Mouse (Mus musculus) ovary, postnatal 10 days (tissue): Measurements from ENCODE around the gene Atp13a2.

Experiments
- DNase-seq: peaks from one replicate; pipeline ENCODE4 v3.0.0; 2022; ENCODE audit warnings: low spot score

Gene Atp13a2

GRCm38 (mm10) chr4:140996812-140997211 lies 10.1 kb downstream of the Atp13a2 start:
- DNase-seq: no peak

DNA sequence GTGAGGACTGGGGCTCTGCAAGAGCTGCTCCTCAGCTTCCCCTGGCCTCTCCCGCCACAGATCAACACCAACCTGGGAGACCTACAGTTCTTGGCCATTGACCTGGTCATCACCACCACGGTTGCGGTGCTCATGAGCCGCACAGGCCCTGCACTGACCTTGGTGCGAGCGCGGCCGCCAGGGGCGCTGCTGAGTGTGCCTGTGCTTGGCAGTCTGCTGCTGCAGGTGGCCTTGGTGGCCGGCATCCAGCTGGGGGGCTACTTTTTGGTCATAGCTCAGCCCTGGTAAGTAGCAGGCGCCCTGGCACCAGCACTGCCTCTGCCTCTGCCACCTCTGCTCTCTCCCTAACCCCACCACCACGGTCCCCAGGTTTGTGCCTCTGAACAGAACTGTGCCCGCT lies 19.3 kb downstream of the Atp13a2 start:
- DNase-seq: no peak

GRCm38 (mm10) chr4:141008028-141008427 lies 21.4 kb downstream of the Atp13a2 start:
- DNase-seq: no peak

DNA sequence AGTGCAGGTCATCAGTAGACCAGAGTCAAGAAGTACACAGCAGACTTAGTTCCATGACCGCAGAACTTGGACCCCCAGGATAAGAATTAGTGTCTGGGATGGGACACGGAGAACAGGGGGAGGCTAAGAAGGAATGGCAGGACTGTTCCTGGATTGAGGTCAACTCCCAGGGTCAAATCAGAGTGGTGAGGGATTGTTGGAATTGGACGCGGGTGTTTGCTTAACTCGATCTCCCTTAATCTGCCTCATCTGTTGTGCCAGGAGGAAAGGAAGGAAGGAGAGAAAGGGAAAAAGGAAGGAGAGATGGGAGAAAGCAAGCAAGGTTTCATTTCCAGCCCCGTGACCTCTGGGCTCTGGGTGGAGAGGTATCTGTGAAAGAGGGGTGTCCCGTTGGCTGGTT lies 23.4 kb downstream of the Atp13a2 start, which contains the start of gene Mfap2:
Gene Mfap2 (plus strand): TSS at position 301 of the 400 bp plus-strand sequence.
- no peak for DNase-seq

DNA sequence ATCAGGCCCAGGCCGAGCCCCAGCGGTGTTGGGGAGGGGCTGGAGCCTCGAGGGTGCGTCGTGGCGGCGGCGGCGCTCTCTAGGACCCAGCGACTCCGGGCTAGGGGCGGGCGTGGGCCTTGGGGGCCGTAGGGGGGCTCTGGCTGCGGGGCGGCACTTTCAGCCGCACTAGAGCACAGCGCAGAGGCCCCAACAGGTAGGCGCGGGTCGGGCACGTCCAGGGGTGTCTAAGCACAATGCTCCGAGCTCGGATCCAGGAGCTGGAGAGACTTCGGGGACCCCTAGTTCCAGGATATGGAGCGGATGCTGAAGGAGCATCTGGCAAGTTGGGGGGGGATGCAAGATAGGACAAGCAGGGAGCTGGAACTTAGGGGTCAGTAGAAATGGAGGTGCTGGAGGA lies 23.9 kb downstream of the Atp13a2 start:
- peak; percentile 38 for DNase-seq

GRCm38 (mm10) chr4:141010941-141011429 lies 24.3 kb downstream of the Atp13a2 start:
- DNase-seq: no peak

DNA sequence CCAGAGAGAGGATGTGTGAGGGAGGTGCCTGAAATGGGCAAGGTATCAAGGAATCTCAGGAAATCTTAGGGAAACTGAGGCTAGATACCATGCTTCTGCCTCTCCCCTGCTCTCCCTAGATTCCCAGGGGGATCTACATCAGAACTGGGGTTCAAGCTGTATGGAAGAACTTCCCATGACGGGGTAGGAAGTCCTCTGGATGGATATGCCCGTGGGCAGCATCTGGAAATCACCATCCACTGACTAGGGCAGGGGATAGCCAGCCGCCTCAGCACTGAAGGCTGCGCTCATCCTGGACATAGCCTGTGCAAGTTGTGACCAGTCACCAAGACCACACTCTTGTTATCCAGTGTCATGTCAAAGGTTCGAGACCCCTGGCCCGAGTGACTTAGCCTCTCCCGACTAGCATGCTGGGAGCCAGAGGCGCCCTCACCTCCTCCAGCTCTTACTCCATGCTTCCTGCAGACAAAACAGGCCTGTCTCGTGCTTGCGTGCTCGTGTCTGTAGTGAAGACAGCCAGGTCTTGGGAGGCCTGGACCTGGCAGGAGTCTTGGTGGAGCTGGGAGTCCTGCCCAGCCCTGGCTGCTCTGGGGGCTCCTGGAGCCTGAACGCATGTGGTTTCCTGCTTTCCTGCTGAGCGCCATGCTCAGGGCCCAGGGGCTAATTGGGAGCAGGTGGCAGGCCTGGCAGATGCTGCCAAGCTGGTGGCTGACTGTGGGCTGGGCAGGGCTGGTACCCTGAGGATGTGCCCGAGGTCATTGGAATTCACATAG lies 25.1 kb downstream of the Atp13a2 start:
- DNase-seq: no peak

DNA sequence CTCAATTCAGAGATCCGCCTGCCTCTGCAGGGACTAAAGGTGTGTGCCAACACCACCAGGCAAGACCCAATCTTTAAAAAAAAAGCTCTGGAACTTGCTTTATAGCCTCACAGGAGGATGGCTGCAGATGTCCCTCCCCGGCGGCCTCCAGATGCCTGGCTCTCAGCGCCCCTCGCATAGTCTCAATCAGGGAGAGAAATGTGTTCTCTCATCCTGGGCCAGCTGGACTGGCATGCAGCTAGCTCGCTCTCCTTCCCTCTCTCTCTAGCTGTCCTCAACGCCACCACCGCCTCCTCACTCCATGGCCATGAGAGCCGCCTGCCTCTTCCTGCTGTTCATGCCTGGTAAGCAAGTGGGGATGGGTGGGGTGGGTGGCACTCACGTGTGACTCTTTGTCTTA lies 25.9 kb downstream of the Atp13a2 start:
- DNase-seq: no peak

- no peak for DNase-seq
Observed at GRCm38 (mm10) chr4:141014114-141014513, 27.4 kb downstream of the Atp13a2 start.

GRCm38 (mm10) chr4:141014856-141015255 lies 28.2 kb downstream of the Atp13a2 start:
- no peak for DNase-seq

- no peak for DNase-seq
Observed at GRCm38 (mm10) chr4:141015356-141015755, 28.7 kb downstream of the Atp13a2 start.

DNA sequence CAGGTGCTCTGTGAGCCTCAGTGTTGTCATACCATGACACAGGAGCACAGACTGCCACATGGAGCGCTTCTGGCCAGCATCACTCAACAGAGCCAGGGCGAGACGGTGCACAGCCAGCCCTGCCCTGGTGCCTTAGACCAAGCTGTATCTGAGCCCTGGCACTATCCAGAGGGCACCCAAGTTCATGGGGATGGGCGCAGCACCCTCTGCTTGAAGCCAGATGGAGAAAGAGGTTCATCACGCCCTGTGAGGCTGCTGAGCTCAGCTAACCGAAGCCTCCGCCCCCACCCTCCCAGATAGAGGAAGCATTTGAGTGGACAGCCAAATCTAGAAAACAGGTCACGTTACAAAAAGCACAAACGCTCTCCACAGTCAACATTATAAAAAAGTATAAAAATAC lies 29.6 kb downstream of the Atp13a2 start:
- DNase-seq: no peak

DNA sequence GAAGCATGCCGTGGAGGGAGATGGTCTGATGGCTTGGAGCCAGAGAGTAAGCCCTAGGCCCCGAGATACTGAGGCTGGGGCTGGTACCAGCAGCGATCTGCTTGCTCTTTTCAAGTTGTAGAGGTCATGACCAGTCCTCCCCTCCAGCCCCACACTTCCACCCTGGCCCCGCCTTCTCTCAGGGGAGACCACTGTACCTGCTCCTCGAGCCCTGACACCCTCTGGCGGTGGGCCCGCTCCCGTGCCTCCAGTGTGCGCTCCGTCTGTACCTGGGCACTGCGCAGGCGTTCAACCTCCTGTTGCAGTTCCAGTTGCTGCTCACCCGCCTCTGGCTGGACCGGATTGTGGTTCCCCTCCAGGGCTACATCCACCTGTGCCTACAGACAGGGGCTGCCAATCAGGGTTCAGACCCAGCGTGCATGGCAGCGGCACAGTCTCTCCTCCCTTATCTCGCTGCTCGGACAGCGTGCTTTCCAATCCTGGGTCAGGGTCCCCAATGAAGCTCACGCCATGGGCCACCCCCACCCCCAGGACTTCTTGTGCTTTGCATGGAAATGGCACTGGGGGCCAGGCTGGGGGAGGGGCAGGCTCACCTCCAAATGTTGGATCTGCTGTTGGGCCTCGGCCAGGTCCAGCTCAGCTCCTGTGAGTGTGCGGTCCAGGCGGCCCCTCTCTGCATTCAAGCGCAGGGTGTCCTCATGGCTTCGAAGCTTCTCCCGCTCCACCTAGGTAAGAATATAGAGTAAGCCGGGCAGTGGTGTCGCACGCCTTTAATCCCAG lies 31.2 kb downstream of the Atp13a2 start:
- DNase-seq: no peak

- DNase-seq: no peak
Observed at GRCm38 (mm10) chr4:141020220-141020619, 33.5 kb downstream of the Atp13a2 start.

DNA sequence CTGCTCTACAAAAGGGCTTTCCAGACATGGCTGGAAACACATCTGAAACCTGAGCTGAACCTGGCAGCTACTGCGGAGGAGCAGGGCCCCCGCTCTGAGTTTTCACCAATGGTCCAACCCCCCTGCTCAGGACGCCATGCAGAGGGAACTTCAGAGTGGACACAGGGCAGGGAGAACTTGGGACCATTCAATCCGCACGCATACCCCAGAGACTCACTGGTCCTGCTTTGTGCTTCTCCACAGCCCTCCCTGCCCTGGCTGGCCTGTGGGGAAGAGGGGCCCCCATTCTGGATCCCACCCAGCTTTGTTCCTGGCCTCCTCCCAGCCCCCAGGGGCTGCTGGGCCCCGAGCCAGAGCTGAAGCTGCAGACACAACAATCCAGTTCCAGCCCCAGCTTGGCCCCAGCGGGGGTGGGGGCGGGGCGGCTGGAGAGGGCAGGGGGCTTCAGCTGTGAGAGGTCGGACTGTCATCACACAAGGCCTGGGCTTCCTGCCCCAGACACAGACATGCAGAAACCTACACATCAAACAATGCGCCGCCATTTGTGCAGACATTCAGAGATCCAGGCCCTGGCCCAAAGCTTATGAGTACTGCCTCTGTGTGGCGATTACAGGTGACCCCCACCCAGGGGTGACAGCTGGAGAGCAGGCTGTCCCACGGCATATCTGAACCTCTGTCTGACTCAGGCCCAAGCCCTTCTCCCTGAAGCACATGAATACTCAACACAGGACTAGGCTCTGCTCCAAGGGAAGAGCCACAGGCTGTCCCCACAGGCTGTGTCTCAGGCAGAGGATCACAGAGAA lies 34.3 kb downstream of the Atp13a2 start:
- DNase-seq: peak; percentile 74

GRCm38 (mm10) chr4:141021614-141021929 lies 34.9 kb downstream of the Atp13a2 start:
- no peak for DNase-seq

GRCm38 (mm10) chr4:141024052-141024451 lies 37.4 kb downstream of the Atp13a2 start:
- DNase-seq: no peak

DNA sequence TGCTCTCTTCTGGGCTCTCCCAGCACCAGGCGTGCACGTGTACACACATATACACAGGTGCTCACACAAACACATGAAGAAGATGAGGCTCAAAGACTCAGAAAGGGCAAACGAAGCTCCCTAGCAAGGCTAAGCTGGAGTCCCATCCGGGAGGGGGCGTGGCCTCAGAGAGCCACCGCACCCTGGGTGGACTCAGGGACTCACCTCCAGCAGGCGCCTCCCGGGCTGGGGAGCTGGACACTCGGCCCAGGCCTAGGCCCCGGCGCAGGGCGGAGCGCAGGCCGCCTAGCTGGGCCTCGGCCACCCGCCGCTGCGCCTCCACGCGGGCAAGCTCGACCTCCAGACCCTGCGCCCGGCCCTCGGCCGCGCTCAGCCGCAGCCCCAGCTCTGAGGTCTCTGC lies 38.3 kb downstream of the Atp13a2 start:
- no peak for DNase-seq

- DNase-seq: no peak
Observed at GRCm38 (mm10) chr4:141030541-141031206, 44.0 kb downstream of the Atp13a2 start.

GRCm38 (mm10) chr4:141031733-141032132 lies 45.1 kb downstream of the Atp13a2 start:
- peak; percentile 63 for DNase-seq

- DNase-seq: no peak
Observed at GRCm38 (mm10) chr4:141033606-141034549, 47.2 kb downstream of the Atp13a2 start.
